Mouse (Mus musculus) brain, embryonic 14.5 days (tissue): ENCODE measurements around the gene Trpm2.

ENCODE experiments used
- CTCF ChIP-seq: fragments of 200-500 bp; IDR thresholded peaks from 2 replicates; pipeline ENCODE4 v1.5.1; 2012; ENCODE audit warnings: inconsistent platforms, mild to moderate bottlenecking, moderate library complexity, borderline replicate concordance; ENCODE audit not compliant: insufficient read depth, insufficient read length; ENCODE audit errors: extremely low read depth
- POLR2A ChIP-seq: fragments of 200-500 bp; IDR thresholded peaks from 2 replicates; pipeline ENCODE4 v1.6.1; 2012; ENCODE audit warnings: mild to moderate bottlenecking, inconsistent platforms, borderline replicate concordance; ENCODE audit not compliant: poor library complexity, insufficient read depth, insufficient read length, severe bottlenecking; ENCODE audit errors: extremely low read depth

DNA sequence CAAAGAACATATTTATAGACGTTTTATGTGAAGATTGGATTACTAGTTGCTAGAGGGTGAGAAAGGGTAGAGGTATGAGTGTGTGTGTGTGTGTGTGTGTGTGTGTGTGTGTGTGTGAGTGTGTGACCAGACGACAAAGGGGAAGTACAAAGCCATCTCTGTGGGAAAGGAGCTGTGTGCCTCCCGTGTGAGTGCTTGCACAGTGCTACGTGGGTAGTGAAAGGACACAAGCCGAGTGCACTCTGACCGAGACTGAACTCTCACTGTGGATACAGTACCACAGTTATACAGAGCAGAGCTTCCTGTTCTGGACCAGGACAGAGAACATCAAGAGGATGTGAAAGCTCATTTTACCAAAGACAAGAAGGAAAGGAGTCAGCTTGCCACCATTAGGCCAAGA, 6.4 kb downstream of the Trpm2 start:
- no peak for TF ChIP-seq CTCF
- TF ChIP-seq POLR2A, result no peak
